Mouse (Mus musculus): Measurements from ENCODE around the gene Rusc1.

DNA sequence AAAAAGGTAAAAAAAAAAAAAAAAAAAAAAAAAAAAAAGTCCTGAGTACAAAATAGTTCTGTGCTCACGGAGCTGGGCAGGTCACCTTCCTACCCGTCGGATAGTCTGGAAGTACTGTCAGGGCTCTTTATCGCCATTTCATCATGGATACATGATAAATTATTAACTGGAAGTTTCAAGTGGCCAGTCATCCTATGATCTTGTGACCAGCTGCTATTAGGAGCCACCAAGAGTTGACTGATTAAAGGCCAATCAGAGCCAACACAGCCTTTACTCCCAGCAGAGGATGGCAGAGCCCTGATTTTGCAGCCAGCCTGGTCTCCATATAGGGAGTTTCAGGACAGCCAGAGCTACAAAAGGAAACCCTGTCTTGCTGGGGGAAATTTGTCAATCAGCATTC is 19.9 kb upstream of the Rusc1 start:
- TF ChIP-seq E2F4 (IDR thresholded peaks at IDR 0.05; ENCODE audit: insufficient read depth) (no peak), REST (IDR thresholded peaks at IDR 0.05; ENCODE audit: insufficient read depth, insufficient read length) (no peak), CEBPB (IDR thresholded peaks at IDR 0.05; ENCODE audit: insufficient read depth, poor library complexity, severe bottlenecking) (no peak), SRF (IDR thresholded peaks at IDR 0.05; ENCODE audit: control insufficient read depth, insufficient read length, low read depth) (no peak), POLR2A (IDR thresholded peaks at IDR 0.05; ENCODE audit: insufficient read length, low read depth) (no peak), MAX (IDR thresholded peaks at IDR 0.05; ENCODE audit: low read depth) (no peak), TCF3 (IDR thresholded peaks at IDR 0.05; ENCODE audit: insufficient read length, low read depth) (no peak), TCF12 (IDR thresholded peaks at IDR 0.05; ENCODE audit: insufficient read depth, poor library complexity, severe bottlenecking) (no peak), MYOD1 (IDR thresholded peaks at IDR 0.05; ENCODE audit: control insufficient read depth in 1 of 3, insufficient read length in 2 of 3, low read depth in 2 of 3) (no peak)
